Mouse (Mus musculus) cerebellum, postnatal 36 days (tissue): ENCODE results near the gene Psma4.

ENCODE experiments used
- DNase-seq, 2 experiments: peaks; one replicate each; pipeline ENCODE4 v3.0.0; 2021 to 2022; ENCODE audit warnings: mixed read lengths in 2 of 2

The Psma4 gene

DNA sequence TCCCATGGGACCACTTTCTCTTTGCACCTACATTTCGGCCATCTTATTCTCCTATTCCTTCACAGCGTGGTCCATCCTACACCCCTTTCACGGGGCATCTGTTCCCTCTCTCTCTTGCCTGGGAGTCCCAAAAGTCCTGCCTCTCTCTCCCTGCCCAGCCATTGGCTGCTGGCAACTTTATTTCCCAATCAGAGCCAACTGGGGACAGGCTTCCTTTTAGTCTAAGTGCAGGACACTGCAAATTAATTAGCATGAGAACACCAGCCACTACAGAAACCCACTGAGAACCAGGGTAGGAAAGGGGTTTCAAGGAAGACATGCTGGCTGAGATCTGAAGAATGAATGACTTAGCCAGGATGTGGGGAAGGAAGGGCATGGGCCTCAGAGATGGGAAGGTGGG, 43.8 kb downstream of the Psma4 start:
- DNase-seq: no peak

DNA sequence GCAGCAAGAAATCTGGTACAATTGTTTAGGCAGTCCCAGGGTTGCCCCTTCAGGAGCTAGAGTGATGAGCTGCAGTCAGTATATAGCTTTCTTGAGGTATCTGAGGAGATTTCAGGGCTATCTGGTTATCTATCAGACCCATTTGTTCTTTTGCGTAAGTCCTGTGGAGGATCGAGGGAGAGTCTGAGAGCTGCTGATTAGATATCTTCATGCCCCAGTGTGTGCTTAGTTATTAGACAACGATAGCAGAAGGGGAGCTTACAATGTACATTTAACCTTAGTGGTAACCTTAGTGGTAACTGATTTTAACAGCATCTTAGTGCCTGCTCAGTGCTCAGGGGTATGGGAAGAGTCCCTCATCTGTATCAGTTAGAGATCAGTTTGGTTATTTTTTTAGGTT, 45.1 kb downstream of the Psma4 start:
- DNase-seq: no peak

DNA sequence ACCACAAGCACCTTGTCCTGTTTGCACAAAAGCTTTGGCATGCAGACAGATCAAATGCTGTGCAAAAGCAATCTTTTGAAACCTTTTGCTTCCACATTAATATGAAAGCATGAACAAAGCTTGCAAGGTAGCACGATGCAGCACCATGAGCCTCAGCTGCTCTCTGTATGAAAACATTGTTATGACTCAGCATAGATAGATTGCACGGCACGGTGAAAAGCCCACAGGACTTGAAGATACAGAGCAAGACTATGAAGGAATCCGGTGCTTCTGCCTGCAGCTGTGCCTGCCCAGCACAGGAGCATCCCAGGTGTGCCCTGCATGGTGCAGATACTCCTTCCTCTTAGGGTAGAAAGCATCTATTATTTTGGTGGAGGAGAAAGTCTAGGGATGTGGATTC, 53.0 kb downstream of the Psma4 start:
- DNase-seq: no peak
